Mouse (Mus musculus) neural tube, embryonic 14.5 days (tissue): ENCODE results near the gene Txnrd2. TPM values are rescaled to one million over a fixed set of nuclear protein-coding genes. Genes with fewer than 3 reads are reported as not detected.

Source experiments
- ATAC-seq: fragments of 200-750 bp; cut with Nextera tagmentation; 2 replicates; pipeline ENCODE4 v1.8.0; 2017; ENCODE audit warnings: low read depth, mild to moderate bottlenecking, moderate TSS enrichment, moderate library complexity
- H3K27ac ChIP-seq: fragments of 300-500 bp; sonication (generic); 2 replicates; pipeline ENCODE4 v1.5.1; 2014; ENCODE audit warnings: low read depth, mild to moderate bottlenecking, control low read depth, low read length, moderate library complexity, mixed read lengths
- H3K27me3 ChIP-seq: fragments of 300-500 bp; sonication (generic); 2 replicates; pipeline ENCODE4 v1.6.1; 2014; ENCODE audit warnings: low read length; ENCODE audit not compliant: control insufficient read depth, insufficient read depth
- H3K36me3 ChIP-seq: fragments of 300-500 bp; sonication (generic); 2 replicates; pipeline ENCODE4 v1.6.1; 2014; ENCODE audit warnings: low read length, mixed read lengths; ENCODE audit not compliant: control insufficient read depth, insufficient read depth
- H3K4me1 ChIP-seq: fragments of 300-500 bp; sonication (generic); 2 replicates; pipeline ENCODE4 v1.6.1; 2014; ENCODE audit warnings: low read length; ENCODE audit not compliant: control insufficient read depth, insufficient read depth
- H3K4me2 ChIP-seq: fragments of 300-500 bp; sonication (generic); 2 replicates; pipeline ENCODE4 v1.6.1; 2014; ENCODE audit warnings: mild to moderate bottlenecking, low read depth, low read length, control low read depth
- H3K4me3 ChIP-seq: fragments of 300-500 bp; sonication (generic); 2 replicates; pipeline ENCODE4 v1.5.1; 2014; ENCODE audit warnings: low read depth, low read length, control low read depth, mixed read lengths
- H3K9ac ChIP-seq: fragments of 300-500 bp; sonication (generic); replicated peaks from 2 replicates; pipeline ENCODE4 v1.6.1; 2014; ENCODE audit warnings: low read depth, mild to moderate bottlenecking, control low read depth, low read length, mixed read lengths
- H3K9me3 ChIP-seq: fragments of 300-500 bp; sonication (generic); 2 replicates; pipeline ENCODE4 v1.6.1; 2016; ENCODE audit warnings: low read length; ENCODE audit not compliant: control insufficient read depth
- WGBS: fragments of 180-500 bp; shearing (Covaris S2); extraction: QIAGEN DNeasy Blood & Tissue Kit; methylation state at CpG from one replicate; pipeline ENCODE4 v1.1.7; 2014; 5-methylcytosine and 5-hydroxymethylcytosine counted together
- polyA plus RNA-seq: library from polyadenylated mRNA; unstranded; fragments of >200 nt; fragmentation: Nextera tagmentation; extraction: Ambion mirVana; gene quantifications from 2 replicates; pipeline ENCODE4 v1.2.1, GENCODE M21; 2014

Txnrd2 gene
- polyA plus RNA-seq, 1 experiment from 2014 or later: 25.4 TPM

DNA sequence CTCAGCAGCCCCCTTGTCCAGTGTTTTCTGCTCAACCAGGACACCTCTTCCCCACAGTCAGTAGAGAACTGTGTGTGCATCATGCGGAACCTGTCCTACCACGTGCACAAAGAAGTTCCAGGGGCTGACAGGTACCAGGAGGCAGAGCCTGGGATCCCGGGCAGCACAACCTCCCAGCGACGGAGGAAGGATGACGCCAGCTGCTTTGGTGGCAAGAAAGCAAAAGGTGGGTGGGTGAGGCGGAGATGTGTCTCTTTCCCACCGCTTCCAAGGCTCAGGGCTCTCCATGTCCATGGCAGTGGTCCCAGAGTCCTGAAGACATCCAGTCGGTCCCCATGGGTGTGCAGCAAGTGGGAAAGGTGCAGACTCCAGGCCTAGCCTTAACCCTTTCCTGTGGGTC is 26.2 kb upstream of the Txnrd2 start:
- no peaks in the 10 kb centered on the region for H3K27me3 ChIP-seq
- no peak overlapping the region for H3K4me3 ChIP-seq
- WGBS: 63% methylated on average over 9 of the region's 9 CpGs
- peak overlapping the region; percentile 69 for H3K27ac ChIP-seq
- no peak for ATAC-seq
- H3K4me1 ChIP-seq: peaks cover 36% of the 10 kb centered on the region
- no peaks in the 10 kb centered on the region for H3K9me3 ChIP-seq
- peaks cover 75% of the 10 kb centered on the region for H3K36me3 ChIP-seq
- no peak overlapping the region for H3K9ac ChIP-seq
- H3K4me2 ChIP-seq: no peak overlapping the region

DNA sequence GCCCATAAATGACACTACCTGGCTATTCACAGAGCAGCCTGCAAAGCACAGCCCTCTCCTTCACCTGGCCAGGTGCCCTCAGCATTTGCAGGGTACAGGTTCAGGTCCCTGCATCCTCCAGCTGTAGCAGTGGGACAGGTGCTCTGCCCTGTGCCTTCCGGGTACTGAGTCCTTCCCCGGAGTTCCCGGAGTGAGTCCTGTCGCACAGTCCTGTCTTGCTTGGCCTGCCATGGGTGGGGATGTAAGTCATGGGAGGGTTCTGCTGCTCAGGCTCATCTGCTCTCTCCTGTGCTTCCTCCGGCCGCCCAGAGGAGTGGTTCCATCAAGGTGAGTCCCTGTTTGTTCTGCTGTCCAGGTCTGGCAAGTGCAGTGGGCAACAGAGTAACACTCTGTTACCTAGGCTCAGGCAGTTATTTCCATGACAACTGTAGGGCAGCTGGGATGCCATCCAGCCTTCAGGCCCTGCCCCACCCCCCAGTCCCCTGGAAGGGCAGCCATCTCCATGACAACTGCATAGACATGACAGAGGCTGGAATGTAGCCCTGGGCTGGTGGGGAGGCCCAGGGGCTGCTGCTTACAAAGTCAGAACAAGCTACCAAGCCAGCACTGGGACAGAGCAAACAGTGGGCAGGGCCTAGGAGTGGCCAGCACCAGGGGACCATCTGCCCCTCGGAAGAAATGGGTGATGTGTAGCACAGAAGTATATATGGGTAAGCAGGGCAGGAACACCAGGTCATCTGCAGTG is 25.5 kb upstream of the Txnrd2 start:
- Histone ChIP-seq H3K9ac (no peak overlapping the region), H3K4me2 (no peak overlapping the region), H3K4me1 (peaks cover 32% of the 10 kb centered on the region; the same call in 1 of the 2 replicates), H3K27ac (peak overlapping the region; percentile 69), H3K9me3 (no peaks in the 10 kb centered on the region), H3K27me3 (no peaks in the 10 kb centered on the region), H3K36me3 (peaks cover 81% of the 10 kb centered on the region), H3K4me3 (no peak overlapping the region)
- WGBS: 25% methylated on average over 7 of the region's 7 CpGs
- peak; percentile 81 for ATAC-seq

DNA sequence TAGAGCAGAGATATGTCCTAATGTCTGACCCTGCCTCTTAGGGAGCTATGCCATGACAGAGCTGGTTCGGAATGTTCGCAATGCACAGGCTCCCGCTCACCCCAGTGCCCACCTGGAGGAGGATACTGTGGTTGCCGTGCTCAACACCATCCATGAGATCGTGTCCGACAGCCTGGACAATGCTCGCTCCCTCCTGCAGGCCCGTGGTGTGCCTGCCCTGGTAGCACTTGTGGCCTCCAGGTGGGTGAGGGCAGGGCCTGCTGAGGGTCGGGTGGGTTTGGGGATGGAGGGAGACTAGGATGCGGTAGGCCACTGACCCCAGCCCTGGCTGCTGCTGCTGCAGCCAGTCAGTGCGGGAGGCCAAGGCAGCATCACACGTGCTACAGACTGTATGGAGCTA is 22.9 kb upstream of the Txnrd2 start:
- Histone ChIP-seq H3K4me1 (peaks cover 23% of the 10 kb centered on the region; the same call in 1 of the 2 replicates), H3K9me3 (no peaks in the 10 kb centered on the region), H3K27ac (no peak overlapping the region), H3K27me3 (no peaks in the 10 kb centered on the region), H3K4me3 (no peak overlapping the region), H3K4me2 (no peak overlapping the region), H3K36me3 (peaks cover 72% of the 10 kb centered on the region), H3K9ac (no peak overlapping the region)
- no peak for ATAC-seq
- WGBS: 98% methylated on average over 12 of the region's 12 CpGs

DNA sequence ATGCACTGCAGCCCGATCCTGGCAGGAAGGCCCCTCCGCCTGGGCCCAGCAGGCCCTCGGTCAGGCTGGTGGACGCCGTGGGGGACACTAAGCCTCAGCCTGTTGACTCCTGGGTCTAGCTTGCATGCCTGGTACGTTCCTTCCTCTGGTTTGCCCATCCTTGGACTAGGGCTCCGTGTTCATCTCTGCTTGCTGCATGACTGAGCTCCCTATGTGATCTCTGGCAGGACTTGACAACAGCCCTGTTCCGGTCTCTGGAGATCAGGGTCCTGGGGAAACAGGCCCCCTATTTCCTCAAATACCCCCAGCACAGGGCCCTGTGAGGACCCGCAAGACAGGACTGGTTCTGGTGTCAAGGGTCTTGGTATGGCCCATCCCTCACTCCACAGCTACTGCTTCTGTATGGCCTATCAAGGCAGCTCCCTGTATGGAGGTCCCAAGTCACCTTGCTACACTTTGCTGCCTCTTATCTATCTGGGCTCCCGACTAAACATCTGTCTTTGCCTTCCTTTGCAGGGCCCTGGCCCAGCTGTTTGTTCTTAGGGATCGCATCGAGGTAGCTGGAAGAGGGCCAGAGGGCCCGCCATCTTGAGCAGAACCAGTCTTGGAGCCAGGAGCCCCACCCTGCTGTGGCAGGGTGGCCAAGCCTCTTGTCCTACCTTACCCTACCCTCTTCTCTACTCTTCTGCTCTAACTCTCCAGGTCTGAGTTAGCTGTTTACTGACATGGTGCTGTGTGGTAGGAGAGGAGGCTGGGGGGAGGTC is 20.9 kb upstream of the Txnrd2 start:
- no peak overlapping the region for H3K9ac ChIP-seq
- peak overlapping the region; percentile 30; the same call in 1 of the 2 replicates for H3K27ac ChIP-seq
- peaks cover 56% of the 10 kb centered on the region for H3K36me3 ChIP-seq
- H3K4me2 ChIP-seq: no peak overlapping the region
- no peaks in the 10 kb centered on the region for H3K9me3 ChIP-seq
- no peak for ATAC-seq
- H3K4me3 ChIP-seq: no peak overlapping the region
- 89% methylated on average over 13 of the region's 13 CpGs for WGBS
- H3K27me3 ChIP-seq: no peaks in the 10 kb centered on the region
- H3K4me1 ChIP-seq: peaks cover 10% of the 10 kb centered on the region; the same call in 1 of the 2 replicates

DNA sequence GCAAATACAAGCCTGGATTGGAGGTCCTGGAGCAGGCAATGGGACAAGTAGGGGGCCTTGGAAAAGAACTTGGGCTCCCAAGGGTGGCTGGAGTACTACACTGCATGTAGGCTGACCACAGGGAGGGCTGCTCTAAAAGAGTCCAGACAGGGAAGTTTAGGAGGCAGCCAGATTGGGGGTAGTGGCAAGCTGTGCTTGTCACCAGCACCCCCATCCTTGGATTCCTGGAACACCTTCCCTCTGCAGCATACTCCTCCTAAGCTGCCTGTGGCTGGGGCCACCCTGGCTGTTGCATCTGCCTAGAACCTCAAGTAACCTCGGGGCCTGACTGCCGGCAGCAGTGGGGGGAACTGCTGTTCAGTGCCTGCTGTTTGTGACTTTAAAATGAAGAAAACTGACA is 20.3 kb upstream of the Txnrd2 start:
- Histone ChIP-seq H3K27me3 (no peaks in the 10 kb centered on the region), H3K9me3 (no peaks in the 10 kb centered on the region), H3K4me1 (peaks cover 4% of the 10 kb centered on the region; the same call in 1 of the 2 replicates), H3K4me2 (no peak overlapping the region), H3K4me3 (no peak overlapping the region), H3K27ac (peak overlapping the region; percentile 30; the same call in 1 of the 2 replicates), H3K9ac (no peak overlapping the region), H3K36me3 (peaks cover 50% of the 10 kb centered on the region)
- ATAC-seq: peak; percentile 5; the same call in 1 of the 2 replicates
- WGBS: 55% methylated on average over 2 of the region's 2 CpGs

DNA sequence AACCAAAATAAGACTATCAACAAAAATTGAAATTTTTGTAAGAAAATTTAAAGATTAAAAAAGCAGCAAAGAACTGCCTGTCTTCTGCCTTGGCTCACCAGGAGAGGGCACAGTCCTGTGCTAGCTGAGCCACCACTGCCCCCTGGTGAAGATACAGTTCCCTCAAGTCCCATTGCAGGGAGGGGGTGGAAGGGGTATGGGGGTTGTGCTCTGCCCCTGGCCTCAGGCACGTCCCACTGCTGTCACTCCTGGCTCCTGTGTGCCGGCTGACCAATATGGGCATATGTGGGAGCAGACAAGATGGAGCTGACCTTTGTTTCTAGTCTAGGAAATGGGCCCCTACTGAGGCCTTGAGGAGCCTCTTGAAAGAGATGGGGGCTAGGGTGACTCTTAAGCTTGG is 19.9 kb upstream of the Txnrd2 start:
- H3K27me3 ChIP-seq: no peaks in the 10 kb centered on the region
- H3K36me3 ChIP-seq: peaks cover 47% of the 10 kb centered on the region
- no peak overlapping the region for H3K27ac ChIP-seq
- H3K9ac ChIP-seq: no peak overlapping the region
- H3K4me2 ChIP-seq: no peak overlapping the region
- H3K9me3 ChIP-seq: no peaks in the 10 kb centered on the region
- WGBS: 10% methylated on average over 2 of the region's 2 CpGs
- ATAC-seq: peak; percentile 48; the same call in 1 of the 2 replicates
- peaks cover 3% of the 10 kb centered on the region; the same call in 1 of the 2 replicates for H3K4me1 ChIP-seq
- H3K4me3 ChIP-seq: no peak overlapping the region

DNA sequence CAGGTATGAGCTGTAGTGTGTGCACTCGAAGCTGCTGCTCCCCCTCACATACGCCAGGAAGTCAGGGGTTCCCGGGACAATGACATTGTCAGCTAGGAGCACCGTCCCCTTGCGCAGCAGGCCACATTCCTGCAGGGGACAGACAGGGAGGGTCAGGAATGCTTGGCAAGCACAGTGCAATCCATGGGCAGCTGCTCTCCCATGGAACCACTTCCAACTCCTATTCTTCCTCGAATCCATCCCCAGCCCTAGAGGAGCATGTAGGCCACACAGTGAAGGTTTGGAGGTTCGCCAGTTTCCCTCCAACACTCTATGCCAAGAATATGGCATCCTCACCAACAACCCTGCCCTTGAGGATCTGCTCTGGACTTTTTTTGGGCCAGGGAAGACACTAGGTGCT is 18.3 kb upstream of the Txnrd2 start:
- Histone ChIP-seq H3K27ac (no peak overlapping the region), H3K9me3 (no peaks in the 10 kb centered on the region), H3K4me2 (no peak overlapping the region), H3K27me3 (no peaks in the 10 kb centered on the region), H3K9ac (no peak overlapping the region), H3K4me3 (no peak overlapping the region), H3K4me1 (peaks cover 7% of the 10 kb centered on the region; the same call in 1 of the 2 replicates), H3K36me3 (peaks cover 31% of the 10 kb centered on the region)
- no peak for ATAC-seq
- WGBS: 60% methylated on average over 7 of the region's 7 CpGs

DNA sequence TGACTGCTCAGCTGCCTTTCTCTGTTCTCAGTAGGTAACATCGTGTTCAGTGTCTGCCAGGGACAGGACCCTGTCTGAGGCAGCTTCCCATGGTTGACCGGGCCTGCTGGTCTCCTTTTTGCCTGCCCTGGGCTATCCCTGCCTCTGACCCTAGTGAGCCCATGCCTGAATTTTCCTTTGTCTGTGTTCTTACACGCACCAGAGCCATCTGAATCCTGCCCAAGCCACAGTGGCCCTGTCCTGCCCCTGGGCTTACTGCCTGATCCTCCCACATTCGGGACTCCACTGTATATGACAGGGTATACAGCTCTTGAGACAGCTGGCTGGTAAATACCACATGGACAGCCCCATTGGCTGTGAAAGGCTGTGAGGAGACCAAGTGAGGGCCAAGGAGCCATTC is 16.4 kb upstream of the Txnrd2 start:
- 76% methylated on average over 4 of the region's 4 CpGs for WGBS
- H3K4me1 ChIP-seq: peaks cover 7% of the 10 kb centered on the region; the same call in 1 of the 2 replicates

DNA sequence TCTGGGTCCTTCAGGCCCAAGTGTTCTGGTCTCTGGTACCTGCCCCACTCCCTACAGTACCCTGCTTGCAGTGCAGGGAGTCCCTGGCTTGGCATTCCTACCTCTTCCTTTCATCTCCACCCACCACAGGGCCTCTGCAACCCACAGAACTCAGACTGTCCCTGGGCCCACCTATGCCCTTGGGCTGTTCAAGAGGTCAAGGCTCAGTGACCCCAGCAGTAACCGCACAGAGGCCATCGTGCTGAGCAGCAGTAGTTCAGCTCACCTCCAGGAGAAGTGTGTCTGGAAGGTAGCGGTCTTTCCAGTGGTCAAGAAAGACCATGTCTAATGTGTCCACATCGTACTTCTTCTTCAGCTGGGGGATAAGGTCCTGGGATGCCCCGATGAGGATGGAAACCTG is 15.8 kb upstream of the Txnrd2 start:
- no peaks in the 10 kb centered on the region for H3K27me3 ChIP-seq
- H3K4me1 ChIP-seq: peaks cover 7% of the 10 kb centered on the region; the same call in 1 of the 2 replicates
- no peak overlapping the region for H3K27ac ChIP-seq
- H3K9ac ChIP-seq: no peak overlapping the region
- 87% methylated on average over 5 of the region's 5 CpGs for WGBS
- H3K9me3 ChIP-seq: no peaks in the 10 kb centered on the region
- ATAC-seq: no peak
- peaks cover 7% of the 10 kb centered on the region for H3K36me3 ChIP-seq
- H3K4me3 ChIP-seq: no peak overlapping the region
- no peak overlapping the region for H3K4me2 ChIP-seq

More for the DNA sequence above, 16.4 kb upstream of the Txnrd2 start:
- H3K9me3 ChIP-seq: no peaks in the 10 kb centered on the region
- H3K27me3 ChIP-seq: no peaks in the 10 kb centered on the region
- no peak overlapping the region for H3K4me3 ChIP-seq
- no peak overlapping the region for H3K27ac ChIP-seq
- peaks cover 13% of the 10 kb centered on the region for H3K36me3 ChIP-seq
- no peak overlapping the region for H3K4me2 ChIP-seq
- no peak overlapping the region for H3K9ac ChIP-seq
- peak; percentile 3; the same call in 1 of the 2 replicates for ATAC-seq
